Mouse (Mus musculus): ENCODE data around the gene Pex5. TPM values are rescaled to one million over a fixed set of nuclear protein-coding genes. Genes with fewer than 3 reads are reported as not detected.
"Not testable (repeated sequence)": the region's sequence is repeated elsewhere in the genome, so short reads cannot be mapped to it uniquely, and the experiment has no call there.

Pex5 gene
- polyA plus RNA-seq, 1 experiment from 2014 or later: 25.4 TPM

DNA sequence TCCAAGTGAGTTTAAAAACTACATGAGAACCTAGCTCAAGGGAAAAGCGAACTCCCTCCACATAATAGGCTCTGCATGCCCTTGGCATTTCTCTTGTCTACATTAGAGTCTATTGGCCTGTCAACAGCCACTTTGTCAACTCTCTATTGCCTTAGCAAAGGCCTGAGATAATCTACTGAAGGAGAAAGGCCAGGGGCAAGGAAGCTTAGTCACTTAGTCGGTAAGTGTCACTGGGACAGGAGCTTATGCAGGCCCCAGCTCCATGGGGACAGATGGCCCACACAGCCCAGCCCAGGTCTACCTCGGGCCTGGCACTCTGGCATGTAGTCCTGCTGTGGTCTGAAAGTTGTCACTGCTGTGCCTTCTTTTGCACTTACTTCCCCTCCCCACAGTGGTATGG, 11.7 kb upstream of the Pex5 start:
- H3K4me2 ChIP-seq: peak overlapping the region; percentile 14; the same call in 1 of the 2 replicates
- H3K36me3 ChIP-seq: no peaks in the 10 kb centered on the region
- H3K9ac ChIP-seq: no peak overlapping the region
- no peak overlapping the region for H3K27ac ChIP-seq (ENCODE audit: poor library complexity, severe bottlenecking)
- WGBS: 22% methylated on average over 3 of the region's 3 CpGs
- H3K9me3 ChIP-seq (replicated peaks): 0 out of 2 replicates have a peak, but pooled peaks cover 4% of the 10 kb centered on the region
- peaks cover 35% of the 10 kb centered on the region for H3K4me1 ChIP-seq (replicated peaks)
- ATAC-seq (ENCODE audit: insufficient number of reproducible peaks, low FRiP score): peak; percentile 54; the same call in 1 of the 2 replicates
- peaks cover 54% of the 10 kb centered on the region for H3K27me3 ChIP-seq (replicated peaks)
- no peak overlapping the region for H3K4me3 ChIP-seq

DNA sequence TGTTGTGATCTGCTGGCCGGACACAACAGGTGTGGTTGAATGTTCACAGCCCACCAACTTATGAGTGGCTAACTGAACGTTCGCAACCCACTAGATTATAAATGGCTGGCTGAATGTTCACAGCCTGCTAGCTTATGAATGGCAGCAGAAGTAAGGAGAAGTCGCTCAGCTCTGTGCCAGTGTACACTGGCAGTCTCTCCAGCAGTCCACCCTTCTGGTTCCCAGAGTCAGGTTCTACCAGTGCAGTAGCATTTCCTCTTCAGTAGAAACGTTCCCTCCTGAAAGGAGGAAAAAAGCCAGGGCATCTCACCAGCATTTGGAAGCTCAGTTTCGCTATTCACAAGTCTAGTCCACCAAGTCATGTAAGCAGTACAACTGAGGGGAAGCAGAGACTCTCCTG, 10.7 kb upstream of the Pex5 start:
- WGBS: 63% methylated on average over 6 of the region's 6 CpGs
- Histone ChIP-seq H3K36me3 (no peaks in the 10 kb centered on the region), H3K9ac (no peak overlapping the region), H3K4me3 (no peak overlapping the region), H3K27ac (ENCODE audit: poor library complexity, severe bottlenecking) (no peak overlapping the region), H3K4me1 (replicated peaks) (peaks cover 32% of the 10 kb centered on the region), H3K9me3 (replicated peaks) (0 out of 2 replicates have a peak, but pooled peaks cover 4% of the 10 kb centered on the region), H3K4me2 (no peak overlapping the region), H3K27me3 (replicated peaks) (peaks cover 44% of the 10 kb centered on the region)
- no peak for ATAC-seq (ENCODE audit: insufficient number of reproducible peaks, low FRiP score)

DNA sequence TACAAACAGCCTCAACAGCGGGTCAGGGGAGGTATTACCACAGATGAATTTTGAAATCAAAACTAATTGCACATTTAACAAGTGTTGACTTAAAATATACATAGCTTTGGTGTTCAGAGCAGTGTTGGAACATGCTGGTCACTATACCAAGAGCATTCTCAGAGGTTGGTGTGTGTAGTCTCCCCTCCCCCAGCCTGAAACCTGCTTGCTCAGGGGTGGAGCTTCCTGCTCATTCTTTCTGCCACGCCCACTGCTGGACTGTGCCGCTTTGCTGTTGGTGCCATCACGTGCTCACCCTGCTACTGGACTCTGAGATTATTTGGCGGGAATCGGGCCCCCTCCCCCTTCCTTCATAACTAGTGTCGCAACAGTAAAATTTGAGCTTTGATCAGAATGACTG, 10.2 kb upstream of the Pex5 start:
- not testable (repeated sequence) for H3K9me3 ChIP-seq (replicated peaks); H3K4me2 ChIP-seq; H3K36me3 ChIP-seq; H3K27ac ChIP-seq (ENCODE audit: poor library complexity, severe bottlenecking); ATAC-seq (ENCODE audit: insufficient number of reproducible peaks, low FRiP score); H3K9ac ChIP-seq; H3K4me3 ChIP-seq
- Histone ChIP-seq H3K4me1 (replicated peaks) (peaks cover 32% of the 10 kb centered on the region), H3K27me3 (replicated peaks) (peaks cover 39% of the 10 kb centered on the region)
- WGBS: 53% methylated on average over 7 of the region's 7 CpGs

DNA sequence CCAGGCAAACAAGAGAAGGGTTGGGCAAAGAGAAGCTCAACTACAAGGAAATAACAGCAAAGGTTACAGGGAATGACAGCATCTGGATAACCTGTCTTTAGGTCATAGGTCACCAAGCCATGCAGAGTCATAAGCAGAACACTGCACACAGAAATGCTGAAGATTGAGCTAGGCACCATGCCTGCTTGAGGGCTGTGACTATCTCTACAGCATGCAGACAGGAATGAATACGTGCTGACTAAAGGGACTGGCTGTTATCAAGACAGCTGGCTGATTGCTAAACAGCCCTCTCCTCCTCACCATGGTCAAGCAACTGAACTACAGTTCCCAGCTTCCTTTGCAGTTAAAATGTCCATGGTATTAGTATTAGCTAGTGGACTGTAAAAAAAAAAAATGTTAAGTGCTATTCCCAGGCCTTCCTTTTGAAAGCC, 9.2 kb upstream of the Pex5 start:
- no peaks in the 10 kb centered on the region for H3K36me3 ChIP-seq
- no peak overlapping the region for H3K27ac ChIP-seq (ENCODE audit: poor library complexity, severe bottlenecking)
- H3K4me2 ChIP-seq: no peak overlapping the region
- H3K4me1 ChIP-seq (replicated peaks): peaks cover 32% of the 10 kb centered on the region
- no peak overlapping the region for H3K9ac ChIP-seq
- ATAC-seq (ENCODE audit: insufficient number of reproducible peaks, low FRiP score): no peak
- no peak overlapping the region for H3K4me3 ChIP-seq
- H3K9me3 ChIP-seq (replicated peaks): 0 out of 2 replicates have a peak, but pooled peaks cover 4% of the 10 kb centered on the region
- 3% methylated on average over 1 of the region's 1 CpGs for WGBS
- H3K27me3 ChIP-seq (replicated peaks): peaks cover 29% of the 10 kb centered on the region

DNA sequence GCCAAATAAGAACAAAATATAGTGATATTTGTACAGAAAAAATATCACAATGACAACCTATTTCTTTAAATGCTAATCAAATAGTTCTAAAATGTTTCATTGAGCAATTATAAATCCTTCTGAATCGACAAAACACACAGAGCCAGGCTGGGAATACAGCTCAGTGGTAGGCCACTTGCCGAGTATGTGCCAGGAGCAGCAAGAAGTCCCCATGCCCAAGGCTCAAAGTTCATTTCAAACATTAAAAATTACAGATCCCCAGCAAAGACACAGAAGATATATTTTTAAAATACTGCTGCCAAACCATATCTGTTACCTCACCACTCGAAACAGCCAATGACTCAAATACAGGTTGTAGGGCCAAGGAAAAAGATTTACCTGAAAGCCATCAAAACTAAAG, 3.8 kb upstream of the Pex5 start:
- H3K36me3 ChIP-seq: no peaks in the 10 kb centered on the region
- H3K9me3 ChIP-seq (replicated peaks): 0 out of 2 replicates have a peak, but pooled peaks cover 4% of the 10 kb centered on the region
- no peak for ATAC-seq (ENCODE audit: insufficient number of reproducible peaks, low FRiP score)
- no peak overlapping the region for H3K4me3 ChIP-seq
- no peak overlapping the region for H3K9ac ChIP-seq
- WGBS: 79% methylated on average over 3 of the region's 3 CpGs
- H3K4me2 ChIP-seq: no peak overlapping the region
- peaks cover 10% of the 10 kb centered on the region for H3K4me1 ChIP-seq (replicated peaks)
- H3K27ac ChIP-seq (ENCODE audit: poor library complexity, severe bottlenecking): no peak overlapping the region
- no peaks in the 10 kb centered on the region; the same call in 1 of the 2 replicates for H3K27me3 ChIP-seq (replicated peaks)

DNA sequence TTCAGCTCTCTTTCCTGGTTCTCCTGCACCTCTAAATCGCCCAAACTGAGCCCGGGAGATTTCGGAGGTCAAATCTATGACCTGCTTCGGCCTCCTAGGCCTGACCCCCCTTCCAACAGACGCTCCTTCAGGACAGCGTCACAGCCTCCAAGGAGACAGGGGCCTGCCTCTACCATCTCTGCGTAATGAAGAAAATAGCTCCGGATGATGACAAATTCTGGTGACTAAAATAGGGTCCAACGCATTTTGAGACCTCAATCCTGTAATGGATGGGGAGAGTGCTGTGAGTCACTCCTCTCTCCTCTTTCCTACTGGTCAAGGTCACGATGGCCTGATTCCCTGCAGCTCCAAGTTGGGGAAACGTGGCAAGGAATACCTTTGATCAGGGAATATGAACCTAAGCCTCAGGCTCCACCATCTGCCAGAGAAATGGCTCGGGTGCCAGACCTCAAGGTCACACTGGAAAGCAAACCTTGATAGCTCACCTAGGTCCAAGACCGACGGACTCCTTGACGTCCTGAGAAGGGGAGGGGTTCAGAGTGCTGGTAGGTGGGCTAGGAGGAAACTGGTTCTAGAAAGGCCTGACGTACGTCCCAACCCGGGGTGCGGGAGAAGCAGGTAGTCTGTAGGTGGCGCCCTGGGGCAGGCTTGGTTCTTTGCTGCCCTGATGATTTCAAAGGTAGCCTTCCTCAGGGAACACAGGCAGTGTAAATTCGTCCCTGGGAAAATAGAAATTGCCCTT, 651 bp upstream of the Pex5 start:
- Histone ChIP-seq H3K9me3 (replicated peaks) (no peaks in the 10 kb centered on the region), H3K27me3 (replicated peaks) (no peaks in the 10 kb centered on the region; the same call in 1 of the 2 replicates), H3K4me2 (peak overlapping the region; percentile 74), H3K4me3 (peak overlapping the region; percentile 91), H3K27ac (ENCODE audit: poor library complexity, severe bottlenecking) (peak overlapping the region; percentile 76), H3K4me1 (replicated peaks) (peaks cover 15% of the 10 kb centered on the region), H3K9ac (peak overlapping the region; percentile 77), H3K36me3 (peaks cover 19% of the 10 kb centered on the region)
- ATAC-seq (ENCODE audit: insufficient number of reproducible peaks, low FRiP score): peak; percentile 46
- 3% methylated on average over 21 of the region's 21 CpGs for WGBS

DNA sequence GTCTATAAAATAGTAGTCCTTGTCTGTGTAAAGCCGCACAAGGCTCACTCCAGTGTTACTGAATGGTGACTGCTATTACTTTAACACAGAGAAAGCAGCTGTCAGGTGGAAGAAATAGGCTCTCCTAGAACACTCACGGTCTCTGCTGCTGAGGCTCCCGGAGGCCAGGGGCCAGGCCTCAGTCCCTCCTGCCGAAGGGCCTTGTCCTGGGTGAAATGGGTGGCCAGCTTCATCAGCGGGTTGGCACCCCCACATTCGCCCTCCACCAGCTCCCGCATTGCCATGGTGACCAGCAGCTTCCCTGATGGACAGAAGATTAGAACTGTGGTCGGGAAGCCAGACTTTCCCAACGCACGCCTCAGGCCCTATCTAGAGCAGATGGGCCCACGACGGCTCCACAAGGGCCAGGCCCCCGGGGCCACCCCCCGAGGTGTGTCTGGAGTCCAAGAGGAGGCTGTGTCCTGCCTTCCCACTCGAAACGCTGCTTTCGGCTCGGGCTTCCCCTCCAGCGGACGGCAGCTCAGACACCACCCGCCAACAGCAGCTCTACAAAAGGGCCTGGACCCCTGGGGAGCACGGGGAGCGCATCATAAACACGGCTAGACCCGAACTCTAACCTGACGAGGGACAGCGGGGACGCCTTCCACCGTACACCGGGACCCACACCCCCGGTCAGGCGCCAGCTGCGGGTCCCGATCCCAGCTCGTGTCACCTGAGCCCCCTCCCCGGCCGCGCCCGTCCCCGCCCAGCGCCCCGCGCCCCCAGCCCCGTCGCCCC, 529 bp downstream of the Pex5 start:
- H3K4me2 ChIP-seq: peak overlapping the region; percentile 74
- H3K27me3 ChIP-seq (replicated peaks): no peaks in the 10 kb centered on the region
- peak overlapping the region; percentile 67 for H3K27ac ChIP-seq (ENCODE audit: poor library complexity, severe bottlenecking)
- H3K4me3 ChIP-seq: peak overlapping the region; percentile 91
- no peaks in the 10 kb centered on the region for H3K9me3 ChIP-seq (replicated peaks)
- 3% methylated on average over 45 of the region's 45 CpGs for WGBS
- peaks cover 19% of the 10 kb centered on the region for H3K36me3 ChIP-seq
- peak overlapping the region; percentile 93 for H3K9ac ChIP-seq
- H3K4me1 ChIP-seq (replicated peaks): peaks cover 15% of the 10 kb centered on the region
- ATAC-seq (ENCODE audit: insufficient number of reproducible peaks, low FRiP score): peak; percentile 64

DNA sequence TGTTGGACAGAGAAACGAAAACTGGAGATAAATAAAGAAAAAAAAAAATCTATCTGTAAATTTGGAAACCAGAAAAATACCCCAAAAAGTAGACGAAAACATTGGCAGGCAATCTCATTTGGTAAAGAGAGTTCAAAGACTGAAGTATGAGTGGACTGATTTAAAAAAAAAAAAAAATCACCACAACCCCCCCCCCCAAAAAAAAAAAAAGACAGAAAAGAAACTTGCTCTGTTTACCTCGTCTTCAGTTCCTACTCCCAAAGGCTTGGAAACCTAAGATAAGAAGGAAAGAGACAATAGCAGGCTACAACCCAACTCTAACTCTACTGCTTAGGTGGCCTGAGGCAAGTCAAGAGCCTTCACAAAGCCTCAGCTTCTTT, 1.1 kb downstream of the Pex5 start:
- no peak overlapping the region for H3K27ac ChIP-seq (ENCODE audit: poor library complexity, severe bottlenecking)
- peak overlapping the region; percentile 74 for H3K4me2 ChIP-seq
- no peak for ATAC-seq (ENCODE audit: insufficient number of reproducible peaks, low FRiP score)

DNA sequence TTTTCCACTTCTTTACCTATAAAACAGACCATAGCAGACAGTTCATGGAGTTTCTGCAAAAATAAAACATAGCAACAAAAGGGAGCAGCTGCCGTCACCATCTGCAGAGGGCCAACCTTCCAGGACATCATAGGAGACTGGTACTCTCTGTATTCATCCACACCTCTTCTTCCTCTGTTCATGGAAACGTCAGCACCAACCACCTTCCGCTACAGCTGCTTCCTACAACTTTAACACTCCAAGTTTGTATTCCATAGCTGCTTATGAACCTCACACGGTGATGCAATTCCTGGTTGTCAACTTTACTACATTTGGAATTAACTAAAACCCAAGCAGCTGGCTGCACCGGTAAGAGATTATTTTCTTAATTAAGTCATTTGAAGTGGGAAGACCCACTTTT, 6.5 kb downstream of the Pex5 start:
- Histone ChIP-seq H3K4me2 (no peak overlapping the region), H3K9me3 (replicated peaks) (no peaks in the 10 kb centered on the region), H3K27me3 (replicated peaks) (no peaks in the 10 kb centered on the region), H3K36me3 (peaks cover 61% of the 10 kb centered on the region), H3K27ac (ENCODE audit: poor library complexity, severe bottlenecking) (no peak overlapping the region), H3K4me3 (no peak overlapping the region), H3K9ac (no peak overlapping the region), H3K4me1 (replicated peaks) (0 out of 2 replicates have a peak, but pooled peaks cover 7% of the 10 kb centered on the region)
- 88% methylated on average over 5 of the region's 5 CpGs for whole genome bisulfite sequencing
- no peak for ATAC-seq (ENCODE audit: insufficient number of reproducible peaks, low FRiP score)

More for the DNA sequence above, 1.1 kb downstream of the Pex5 start:
- Histone ChIP-seq H3K36me3 (peaks cover 19% of the 10 kb centered on the region), H3K9me3 (replicated peaks) (no peaks in the 10 kb centered on the region), H3K9ac (peak overlapping the region; percentile 93), H3K4me3 (peak overlapping the region; percentile 91), H3K27me3 (replicated peaks) (no peaks in the 10 kb centered on the region), H3K4me1 (replicated peaks) (peaks cover 19% of the 10 kb centered on the region)
- WGBS: 65% methylated on average over 3 of the region's 3 CpGs

DNA sequence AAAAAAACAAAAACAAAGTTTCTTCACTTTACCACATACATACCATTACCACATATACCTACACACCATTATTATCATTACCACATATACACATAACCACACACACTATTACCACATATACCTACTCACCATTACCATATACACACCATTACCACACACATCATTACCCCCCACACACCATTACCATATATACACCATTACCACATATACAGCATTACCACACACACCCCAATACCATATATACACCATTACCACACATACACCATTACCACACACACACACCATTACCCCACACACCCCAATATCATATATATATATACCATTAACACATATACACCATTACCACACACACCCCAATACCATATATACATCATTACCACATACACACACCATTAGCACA, 7.7 kb downstream of the Pex5 start:
- Histone ChIP-seq H3K4me2 (no peak overlapping the region), H3K9me3 (replicated peaks) (no peaks in the 10 kb centered on the region), H3K36me3 (peaks cover 67% of the 10 kb centered on the region), H3K27ac (ENCODE audit: poor library complexity, severe bottlenecking) (no peak overlapping the region), H3K27me3 (replicated peaks) (no peaks in the 10 kb centered on the region), H3K4me1 (replicated peaks) (0 out of 2 replicates have a peak, but pooled peaks cover 4% of the 10 kb centered on the region), H3K4me3 (no peak overlapping the region), H3K9ac (no peak overlapping the region)
- ATAC-seq (ENCODE audit: insufficient number of reproducible peaks, low FRiP score): no peak

DNA sequence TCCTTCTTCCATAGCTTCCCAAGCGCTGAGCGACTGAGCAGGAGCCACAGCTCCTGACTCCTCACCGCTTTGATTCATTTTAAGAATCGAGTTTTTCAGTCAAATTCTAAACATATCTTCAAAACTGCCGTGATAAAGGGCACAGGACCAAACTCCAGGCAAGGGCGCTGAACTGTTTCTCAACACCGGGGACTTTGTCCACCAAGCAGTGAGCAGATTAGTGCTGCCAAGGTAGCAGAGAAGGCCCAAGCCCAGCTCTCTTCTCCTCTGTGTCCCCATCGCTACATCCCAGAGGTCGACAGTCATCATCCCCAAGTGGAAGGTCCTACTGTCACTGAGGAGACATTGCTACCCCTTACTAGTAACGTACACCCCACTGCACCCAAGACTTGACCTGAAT, 8.5 kb downstream of the Pex5 start:
- 91% methylated on average over 10 of the region's 10 CpGs for WGBS

More for the DNA sequence above, 8.5 kb downstream of the Pex5 start:
- Histone ChIP-seq H3K9ac (no peak overlapping the region), H3K4me3 (no peak overlapping the region), H3K27ac (ENCODE audit: poor library complexity, severe bottlenecking) (no peak overlapping the region), H3K9me3 (replicated peaks) (no peaks in the 10 kb centered on the region), H3K4me1 (replicated peaks) (0 out of 2 replicates have a peak, but pooled peaks cover 4% of the 10 kb centered on the region), H3K4me2 (no peak overlapping the region), H3K27me3 (replicated peaks) (no peaks in the 10 kb centered on the region), H3K36me3 (peaks cover 67% of the 10 kb centered on the region)
- ATAC-seq (ENCODE audit: insufficient number of reproducible peaks, low FRiP score): no peak

Measured in heart, embryonic 12.5 days (tissue).